Mouse (Mus musculus): ENCODE data around the gene Parg.

Gene Parg

DNA sequence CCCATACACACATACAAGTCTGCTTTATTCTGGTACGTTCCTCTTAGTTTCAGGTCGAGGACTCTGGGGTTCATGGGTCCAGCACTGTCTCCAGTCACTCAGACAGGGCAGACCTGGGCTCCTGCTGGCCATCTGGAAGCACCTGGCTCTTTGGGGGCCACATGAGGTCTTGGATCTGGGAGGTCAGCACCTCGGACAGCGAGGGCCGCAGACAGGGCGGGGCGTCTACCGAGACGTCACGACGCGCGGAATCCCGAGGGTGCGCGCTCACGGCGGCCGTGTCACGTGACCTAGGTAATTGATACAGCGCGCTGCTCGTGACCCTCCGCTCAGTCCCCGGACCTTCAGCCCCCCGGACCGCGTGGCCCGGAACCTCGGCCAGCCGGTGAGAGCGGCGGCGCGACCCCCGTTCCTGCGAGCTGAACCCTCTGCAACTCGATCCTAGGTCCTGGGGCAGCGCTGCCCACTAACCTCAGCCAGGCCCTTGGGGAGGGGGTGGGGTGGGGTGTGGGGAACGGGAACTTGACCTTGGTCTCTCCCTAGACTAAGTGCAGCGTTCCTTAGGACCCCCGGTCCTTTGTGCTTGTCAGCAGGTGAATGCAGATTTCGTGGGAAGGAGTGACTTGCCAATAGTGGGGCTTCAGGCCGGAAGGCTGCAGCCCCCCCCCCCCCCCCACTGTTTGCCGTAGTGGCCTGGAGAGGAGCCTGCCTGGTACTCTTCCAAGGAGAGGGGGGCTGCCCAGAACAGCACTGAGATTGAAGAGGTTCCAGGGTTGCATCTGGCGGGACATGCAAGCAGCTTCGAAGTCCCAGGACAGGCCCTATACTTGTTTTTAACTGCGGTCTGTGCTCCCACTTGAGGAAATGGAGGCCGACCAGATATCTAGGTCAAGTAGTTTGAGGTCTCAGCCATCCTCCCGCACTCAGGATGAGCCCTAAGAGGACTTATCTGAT lies 120.3 kb downstream of the Parg start, which contains the start of gene Ogdhl:
Gene Ogdhl, plus strand, starts transcription at position 288 of the 954 bp plus-strand sequence.
- DNase-seq (ENCODE audit: low spot score in 2 of 2) = peak; percentile 66 to 79

DNA sequence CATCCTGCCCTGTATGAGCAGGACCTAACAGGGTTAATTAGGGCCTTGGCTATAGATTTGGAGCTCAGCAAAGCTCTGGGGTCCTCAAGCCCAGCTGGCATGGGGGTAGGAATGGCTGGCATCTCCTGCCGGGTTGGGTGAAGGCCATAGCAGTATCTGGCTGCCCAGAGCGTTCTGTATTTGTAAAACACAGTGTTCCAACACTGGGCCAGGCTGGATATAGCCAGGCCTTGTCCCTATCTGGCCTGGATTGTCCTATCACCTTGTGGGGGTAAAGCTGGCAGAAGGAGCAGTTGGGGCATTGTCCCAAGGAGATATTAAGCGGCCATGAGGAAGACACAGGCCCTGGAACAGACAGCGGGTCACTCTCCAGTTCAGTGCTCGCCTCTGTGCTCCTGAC lies 121.5 kb downstream of the Parg start:
- DNase-seq (ENCODE audit: low spot score in 2 of 2) = no peak

DNA sequence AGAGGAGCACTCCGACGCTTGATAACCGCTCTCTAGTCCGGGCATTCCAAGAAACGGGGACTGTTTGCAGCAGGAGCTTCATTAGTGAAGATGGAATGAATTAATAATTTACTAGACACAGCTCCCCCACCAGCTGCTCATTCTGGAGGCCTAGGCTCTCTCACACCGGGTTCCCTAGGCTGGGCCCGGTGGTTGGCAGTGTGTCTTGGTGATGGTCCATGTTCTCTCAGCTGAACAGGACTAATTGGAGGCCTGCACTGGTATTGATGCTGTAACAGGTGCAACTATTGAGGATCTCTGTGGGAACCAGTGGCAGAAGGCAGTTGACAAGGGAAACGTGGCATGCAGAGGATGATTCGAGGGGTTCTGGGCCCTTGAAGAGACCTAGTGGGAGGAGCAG lies 125.6 kb downstream of the Parg start:
- DNase-seq (ENCODE audit: low spot score in 2 of 2) = no peak

DNA sequence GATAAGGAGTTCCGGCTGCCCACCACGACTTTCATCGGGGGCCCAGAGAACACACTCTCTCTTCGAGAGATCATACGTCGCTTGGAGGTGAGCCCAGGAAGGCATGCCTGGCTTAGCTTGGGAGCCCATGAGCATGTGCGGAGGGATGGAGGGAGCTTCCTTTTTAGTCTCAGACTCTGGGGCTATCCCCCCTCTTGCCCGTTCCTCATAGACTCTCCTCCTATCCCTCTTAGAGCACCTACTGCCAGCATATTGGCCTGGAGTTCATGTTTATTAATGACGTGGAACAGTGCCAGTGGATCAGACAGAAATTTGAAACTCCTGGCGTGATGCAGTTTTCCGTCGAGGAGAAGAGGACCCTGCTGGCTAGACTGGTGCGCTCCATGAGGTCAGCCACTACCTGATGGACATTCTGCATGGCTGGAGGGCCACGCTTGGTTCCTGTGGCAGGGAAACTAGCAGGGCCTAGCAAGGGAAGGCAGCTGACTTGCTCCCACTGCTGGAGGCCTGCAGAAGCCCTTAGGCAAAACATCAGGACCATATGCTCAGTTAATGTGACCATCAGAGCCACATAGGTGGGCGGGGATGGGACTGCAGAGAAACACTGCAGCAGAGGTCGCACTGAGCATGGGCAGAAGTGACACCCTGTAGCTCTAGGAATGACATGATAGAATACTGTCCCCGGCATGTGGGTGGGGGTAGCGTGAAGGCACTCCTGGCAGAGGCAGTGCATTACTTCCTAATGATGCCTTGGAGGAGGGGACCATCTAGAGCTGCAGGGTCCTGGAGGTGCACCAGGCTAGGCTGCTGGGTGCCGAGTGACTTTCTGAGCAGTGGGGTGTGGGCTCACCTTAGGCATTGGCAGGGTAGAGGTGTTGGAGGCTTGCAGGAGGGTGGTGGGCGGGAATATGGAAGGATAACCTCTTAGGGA lies 131.0 kb downstream of the Parg start:
- DNase-seq (ENCODE audit: low spot score in 2 of 2) = no peak

DNA sequence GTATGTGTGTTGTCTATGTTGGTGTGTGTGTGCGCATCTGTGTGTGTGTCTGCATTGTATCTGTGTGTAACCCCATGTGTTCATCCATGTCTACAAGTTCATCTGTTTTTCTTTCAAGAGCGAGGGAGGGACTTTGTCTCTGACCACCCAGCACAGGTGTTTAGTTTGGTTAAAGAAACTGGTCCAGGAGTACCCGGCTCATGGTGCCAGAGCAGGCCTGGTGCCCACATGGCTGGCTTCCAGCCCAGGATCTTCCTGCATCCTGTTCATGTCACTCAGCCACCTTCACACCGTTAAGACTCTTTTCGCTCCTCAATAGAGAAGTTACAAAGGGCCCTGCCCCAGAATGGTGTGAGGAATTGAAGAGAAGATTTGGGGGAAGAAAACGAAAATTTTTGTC lies 134.3 kb downstream of the Parg start:
- DNase-seq (ENCODE audit: low spot score in 2 of 2) = no peak

DNA sequence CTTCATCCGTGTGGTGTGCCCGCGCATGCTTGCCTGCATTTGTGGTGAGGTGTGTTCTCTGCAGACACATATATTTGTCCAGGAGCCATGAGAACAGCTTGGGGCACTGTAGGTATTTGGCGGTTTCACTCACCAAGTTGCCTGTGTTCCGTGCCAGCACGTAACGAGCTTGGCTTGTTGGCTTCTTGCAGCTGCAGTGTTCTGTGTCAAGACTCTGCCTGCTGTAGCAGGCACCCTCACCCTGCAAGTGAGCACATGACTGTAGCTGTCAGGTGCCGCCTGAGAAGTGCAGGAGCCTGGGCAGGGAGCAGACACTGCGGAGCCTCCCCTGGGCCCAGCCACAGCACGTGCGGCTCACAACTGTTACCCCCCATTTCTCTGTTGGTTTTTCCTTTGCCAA lies 134.8 kb downstream of the Parg start:
- DNase-seq (ENCODE audit: low spot score in 2 of 2) = no peak

DNA sequence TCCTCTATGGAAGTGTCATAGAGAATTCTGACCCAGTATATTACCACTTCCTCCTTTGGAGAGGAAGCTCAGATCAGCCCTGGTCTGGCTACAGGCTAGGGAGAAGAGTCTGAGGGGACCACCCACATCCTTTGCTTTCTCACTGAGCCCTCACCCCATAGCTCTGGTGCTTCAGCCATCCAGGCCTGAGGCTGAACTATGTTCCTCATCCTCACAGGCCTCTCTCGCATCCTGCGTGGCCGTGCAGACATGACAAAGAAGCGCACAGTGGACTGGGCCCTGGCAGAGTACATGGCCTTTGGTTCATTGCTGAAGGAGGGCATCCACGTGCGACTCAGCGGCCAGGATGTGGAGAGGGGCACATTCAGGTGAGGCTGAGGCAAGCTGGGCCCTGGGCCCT lies 140.1 kb downstream of the Parg start:
- DNase-seq (ENCODE audit: low spot score in 2 of 2) = no peak

DNA sequence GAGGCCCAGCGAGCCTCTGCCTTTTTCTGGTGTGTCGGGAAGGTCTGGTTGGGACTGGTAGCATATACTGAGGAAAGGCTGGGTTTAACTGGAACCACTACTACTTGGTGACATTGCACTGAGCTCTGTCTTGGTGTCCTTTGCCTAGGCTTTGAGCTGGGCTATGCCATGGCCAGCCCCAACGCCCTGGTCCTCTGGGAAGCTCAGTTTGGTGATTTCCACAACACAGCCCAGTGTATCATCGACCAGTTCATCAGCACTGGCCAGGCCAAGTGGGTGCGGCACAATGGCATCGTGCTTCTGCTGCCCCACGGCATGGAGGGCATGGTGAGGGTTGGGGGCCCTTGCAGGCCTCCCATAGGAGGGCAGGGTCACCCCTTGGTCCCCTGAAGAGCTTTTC lies 142.4 kb downstream of the Parg start:
- DNase-seq (ENCODE audit: low spot score in 2 of 2) = no peak

DNA sequence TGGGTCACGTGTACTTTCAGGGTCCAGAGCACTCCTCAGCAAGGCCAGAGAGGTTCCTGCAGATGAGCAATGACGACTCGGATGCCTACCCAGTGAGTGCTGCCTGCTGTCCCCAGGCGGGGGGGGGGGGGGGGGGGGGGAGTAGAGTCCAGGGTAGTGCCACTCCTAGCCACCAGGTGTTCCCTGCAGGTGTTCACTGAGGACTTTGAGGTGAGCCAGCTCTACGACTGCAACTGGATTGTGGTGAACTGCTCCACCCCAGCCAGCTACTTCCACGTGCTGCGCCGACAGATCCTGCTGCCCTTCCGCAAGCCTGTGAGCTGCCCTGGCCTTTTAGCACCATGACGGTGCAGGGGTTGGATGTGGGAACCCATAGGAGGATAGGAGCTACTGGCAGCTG lies 142.9 kb downstream of the Parg start:
- no peak for DNase-seq (ENCODE audit: low spot score in 2 of 2)

All from frontal cortex, postnatal 10 days (tissue).